Mouse (Mus musculus) midbrain, embryonic 11.5 days (tissue): ENCODE measurements around the gene Ap1s3. TPM values are rescaled to one million over a fixed set of nuclear protein-coding genes. Genes with fewer than 3 reads are reported as not detected.

Experiments used
- ATAC-seq: fragments of 200-750 bp; cut with Nextera tagmentation; 2 replicates; pipeline ENCODE4 v1.8.0; 2017; ENCODE audit warnings: moderate TSS enrichment, moderate library complexity; ENCODE audit not compliant: low FRiP score
- DNase-seq: peaks from one replicate; pipeline ENCODE4 v3.0.0; 2015; ENCODE audit warnings: low spot score; ENCODE audit errors: missing footprints
- H3K27ac ChIP-seq: fragments of 300-500 bp; sonication (generic); 2 replicates; pipeline ENCODE4 v1.5.1; 2014; ENCODE audit warnings: low read depth, low read length
- H3K27me3 ChIP-seq: fragments of 300-500 bp; sonication (generic); 2 replicates; pipeline ENCODE4 v1.6.1; 2014; ENCODE audit warnings: mild to moderate bottlenecking, low read length, moderate library complexity, mixed read lengths; ENCODE audit not compliant: control insufficient read depth, insufficient read depth
- H3K36me3 ChIP-seq: fragments of 300-500 bp; sonication (generic); 2 replicates; pipeline ENCODE4 v1.6.1; 2014; ENCODE audit warnings: mild to moderate bottlenecking, low read length, moderate library complexity, mixed read lengths; ENCODE audit not compliant: control insufficient read depth, insufficient read depth
- H3K4me1 ChIP-seq: fragments of 300-500 bp; sonication (generic); 2 replicates; pipeline ENCODE4 v1.6.1; 2014; ENCODE audit warnings: low read length; ENCODE audit not compliant: control insufficient read depth, insufficient read depth
- H3K4me2 ChIP-seq: fragments of 300-500 bp; sonication (generic); 2 replicates; pipeline ENCODE4 v1.6.1; 2014; ENCODE audit warnings: mild to moderate bottlenecking, moderate library complexity
- H3K4me3 ChIP-seq: fragments of 300-500 bp; sonication (generic); 2 replicates; pipeline ENCODE4 v1.5.1; 2014; ENCODE audit warnings: low read depth, low read length
- H3K9ac ChIP-seq: fragments of 300-500 bp; sonication (generic); 2 replicates; pipeline ENCODE4 v1.6.1; 2014; ENCODE audit warnings: low read length
- H3K9me3 ChIP-seq: fragments of 300-500 bp; sonication (generic); 2 replicates; pipeline ENCODE4 v1.6.1; 2016; ENCODE audit warnings: low read length; ENCODE audit not compliant: control insufficient read depth
- WGBS: fragments of 180-500 bp; shearing (Covaris S2); extraction: QIAGEN DNeasy Blood & Tissue Kit; methylation state at CpG from one replicate; pipeline ENCODE4 v1.1.7; 2014; 5-methylcytosine and 5-hydroxymethylcytosine counted together
- polyA plus RNA-seq: library from polyadenylated mRNA; unstranded; fragments of >200 nt; fragmentation: Nextera tagmentation; extraction: Ambion mirVana; gene quantifications from 2 replicates; pipeline ENCODE4 v1.2.1, GENCODE M21; 2014

Gene Ap1s3
- polyA plus RNA-seq, 1 experiment from 2014 or later, result 0.04 TPM

DNA sequence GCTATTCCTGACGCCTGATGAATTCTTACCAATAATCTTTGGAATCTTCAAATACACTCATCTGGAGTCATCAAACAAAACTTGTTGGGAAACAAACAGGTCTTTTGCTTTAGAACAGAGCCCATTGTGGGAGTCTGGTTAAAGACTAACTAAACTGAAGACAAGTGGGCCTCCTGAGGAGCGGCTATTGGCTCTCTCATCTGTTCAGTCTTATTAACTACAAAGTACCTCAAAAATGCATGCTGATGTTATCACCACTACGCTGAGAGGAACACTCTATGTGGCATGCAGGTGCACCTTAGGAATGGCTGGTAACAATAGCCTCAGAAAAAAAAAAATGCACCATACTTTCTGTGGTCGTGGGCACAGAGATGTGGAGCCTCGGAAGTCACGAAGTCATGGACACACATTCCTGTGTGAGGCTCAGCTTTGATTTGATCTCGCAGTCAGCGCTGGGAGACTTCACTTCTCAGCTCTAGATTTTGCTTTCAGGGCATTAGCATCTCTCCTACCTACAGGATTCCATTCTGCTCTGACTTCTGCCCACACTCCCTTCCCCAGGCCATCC is 6.4 kb upstream of the Ap1s3 start:
- no peak overlapping the region for H3K4me3 ChIP-seq
- no peaks in the 10 kb centered on the region for H3K4me1 ChIP-seq
- H3K27ac ChIP-seq, result no peak overlapping the region
- H3K9ac ChIP-seq, result no peak overlapping the region
- H3K9me3 ChIP-seq, result no peaks in the 10 kb centered on the region
- 84% methylated on average over 8 of the region's 8 CpGs for WGBS
- DNase-seq, result no peak
- H3K27me3 ChIP-seq, result no peaks in the 10 kb centered on the region
- H3K4me2 ChIP-seq, result no peak overlapping the region
- ATAC-seq, result no peak
- H3K36me3 ChIP-seq, result no peaks in the 10 kb centered on the region

DNA sequence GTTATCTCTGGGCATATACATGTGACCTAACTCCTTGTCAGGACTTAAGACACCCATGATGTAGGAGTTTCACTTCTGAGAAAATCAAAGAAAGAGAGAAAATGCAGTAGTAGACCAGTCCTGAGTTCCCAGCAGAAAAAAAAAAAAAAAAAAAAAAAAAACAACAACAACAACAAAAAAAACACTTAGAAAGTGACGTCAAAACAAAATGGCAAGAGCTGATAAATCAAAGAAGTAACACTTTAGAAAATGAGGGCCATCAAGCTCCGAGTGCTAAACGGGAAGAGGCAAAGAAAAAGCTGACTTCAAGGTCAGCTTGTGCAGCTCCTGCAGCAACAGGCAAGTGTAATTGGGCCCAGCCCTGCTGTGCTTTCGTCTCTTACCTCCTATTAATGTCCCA is 3.9 kb upstream of the Ap1s3 start:
- WGBS, result 79% methylated on average over 4 of the region's 4 CpGs
- DNase-seq (no peak), ATAC-seq (no peak)

DNA sequence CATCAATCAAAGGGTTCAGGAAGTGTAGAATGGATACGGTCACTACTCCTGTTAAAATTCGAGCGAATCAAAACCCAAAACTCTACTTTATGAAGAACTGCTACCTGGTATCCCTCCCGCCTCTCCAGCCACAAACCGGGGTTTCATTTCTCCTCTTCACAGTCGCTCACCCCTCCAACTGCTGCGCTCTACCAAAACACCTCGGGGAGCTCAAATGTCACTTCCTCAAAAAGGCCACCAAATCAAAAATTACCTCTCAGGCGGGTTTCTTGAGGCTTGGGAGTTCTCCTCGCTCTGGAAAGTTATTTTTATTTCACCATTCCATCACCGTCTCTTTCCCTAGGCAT is 603 bp downstream of the Ap1s3 start:
- DNase-seq (no peak), ATAC-seq (no peak)
- Histone ChIP-seq H3K27ac (no peak overlapping the region), H3K4me1 (peaks cover 3% of the 10 kb centered on the region), H3K9ac (peak overlapping the region; percentile 48; the same call in 1 of the 2 replicates), H3K27me3 (peaks cover 19% of the 10 kb centered on the region), H3K4me3 (peak overlapping the region; percentile 55), H3K9me3 (no peaks in the 10 kb centered on the region), H3K4me2 (peak overlapping the region; percentile 97), H3K36me3 (no peaks in the 10 kb centered on the region)
- 2% methylated on average over 11 of the region's 11 CpGs for WGBS

More for the DNA sequence above, 3.9 kb upstream of the Ap1s3 start:
- no peak overlapping the region for H3K4me3 ChIP-seq
- H3K27ac ChIP-seq, result no peak overlapping the region
- peaks cover 17% of the 10 kb centered on the region for H3K27me3 ChIP-seq
- peaks cover 3% of the 10 kb centered on the region for H3K4me1 ChIP-seq
- no peak overlapping the region for H3K4me2 ChIP-seq
- no peaks in the 10 kb centered on the region for H3K36me3 ChIP-seq
- no peak overlapping the region for H3K9ac ChIP-seq
- no peaks in the 10 kb centered on the region for H3K9me3 ChIP-seq

DNA sequence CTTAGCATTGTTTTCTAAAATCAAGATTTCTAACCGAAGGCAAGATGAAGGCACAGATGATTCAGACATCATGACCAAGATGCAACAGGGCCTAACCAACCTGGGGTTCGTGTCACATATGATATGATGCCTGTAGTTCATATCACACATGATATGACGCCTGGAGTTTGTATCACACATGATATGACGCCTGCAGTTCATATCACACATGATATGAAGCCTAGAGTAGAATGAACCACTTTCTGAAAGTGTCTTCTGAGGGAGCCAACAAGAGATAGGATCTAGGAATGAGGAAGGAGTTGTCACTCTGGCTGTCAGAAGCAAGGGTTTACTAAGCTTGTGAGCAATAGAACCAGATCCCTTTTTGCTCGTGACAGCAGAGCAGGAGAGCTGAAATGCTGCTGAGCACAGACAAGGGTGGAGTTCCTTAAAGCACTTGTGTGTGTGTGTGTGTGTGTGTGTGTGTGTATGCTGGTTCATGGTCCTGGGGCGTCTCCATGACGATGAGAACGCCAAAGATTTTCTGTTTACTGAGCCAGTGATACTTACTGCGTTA is 2.3 kb downstream of the Ap1s3 start:
- no peak overlapping the region for H3K9ac ChIP-seq
- no peak overlapping the region for H3K4me3 ChIP-seq
- peaks cover 3% of the 10 kb centered on the region for H3K4me1 ChIP-seq
- no peak for DNase-seq
- no peaks in the 10 kb centered on the region for H3K9me3 ChIP-seq
- no peak for ATAC-seq
- peaks cover 19% of the 10 kb centered on the region for H3K27me3 ChIP-seq
- H3K36me3 ChIP-seq, result no peaks in the 10 kb centered on the region
- 87% methylated on average over 9 of the region's 9 CpGs for WGBS
- no peak overlapping the region for H3K4me2 ChIP-seq
- H3K27ac ChIP-seq, result no peak overlapping the region

DNA sequence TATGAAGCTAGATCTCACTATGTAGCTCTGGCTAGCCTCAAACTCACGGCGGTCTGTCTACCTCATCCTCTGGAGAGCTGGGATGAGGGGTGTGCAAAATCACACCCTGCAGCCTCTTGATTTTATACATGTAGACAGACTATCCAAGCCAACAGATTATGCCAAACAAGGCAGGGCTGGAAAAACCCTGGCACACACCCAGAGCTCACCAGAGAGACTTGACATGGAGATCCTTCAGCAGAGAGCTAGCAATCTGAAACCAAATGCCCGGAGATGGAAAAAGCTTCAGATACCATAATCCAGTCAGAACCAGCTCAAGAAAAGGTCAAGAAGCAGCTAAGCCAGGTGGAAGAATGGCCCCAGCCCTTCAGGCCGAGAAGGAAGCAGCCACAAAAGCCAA is 6.9 kb downstream of the Ap1s3 start:
- WGBS, result 93% methylated on average over 4 of the region's 4 CpGs
- no peaks in the 10 kb centered on the region for H3K9me3 ChIP-seq
- no peak for DNase-seq
- H3K4me1 ChIP-seq, result no peaks in the 10 kb centered on the region
- H3K4me2 ChIP-seq, result no peak overlapping the region
- no peak overlapping the region for H3K9ac ChIP-seq
- no peaks in the 10 kb centered on the region for H3K36me3 ChIP-seq
- no peak overlapping the region for H3K4me3 ChIP-seq
- ATAC-seq, result no peak
- no peak overlapping the region for H3K27ac ChIP-seq
- no peaks in the 10 kb centered on the region for H3K27me3 ChIP-seq

GRCm38 (mm10) chr1:79659598-79659997 is 12.2 kb downstream of the Ap1s3 start:
- WGBS, result 85% methylated on average over 7 of the region's 7 CpGs
- no peak overlapping the region for H3K27ac ChIP-seq

DNA sequence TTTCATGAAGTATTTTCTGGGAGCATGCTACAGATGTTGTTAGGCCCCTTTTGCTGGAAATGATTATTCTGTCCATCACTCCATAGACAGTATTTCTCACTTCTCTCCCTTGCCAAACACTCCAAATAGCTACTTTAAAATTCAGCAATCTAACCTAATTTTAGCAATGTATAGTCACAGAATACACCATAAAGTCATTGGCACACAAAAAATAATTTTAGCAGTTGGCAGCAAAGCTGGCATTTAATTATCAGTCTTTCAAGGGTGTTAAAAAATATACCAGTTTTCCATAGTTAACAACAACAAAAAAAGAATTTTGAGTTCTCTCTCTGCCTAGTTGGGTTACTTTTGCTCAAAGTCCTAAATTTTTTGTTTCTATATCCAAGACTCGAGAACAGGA is 14.4 kb downstream of the Ap1s3 start:
- no peak for DNase-seq
- WGBS, result 79% methylated on average over 1 of the region's 1 CpGs
- Histone ChIP-seq H3K36me3 (no peaks in the 10 kb centered on the region), H3K4me1 (no peaks in the 10 kb centered on the region), H3K9me3 (no peaks in the 10 kb centered on the region), H3K27me3 (no peaks in the 10 kb centered on the region), H3K27ac (no peak overlapping the region), H3K9ac (no peak overlapping the region), H3K4me3 (no peak overlapping the region), H3K4me2 (no peak overlapping the region)
- no peak for ATAC-seq

More at GRCm38 (mm10) chr1:79659598-79659997, 12.2 kb downstream of the Ap1s3 start:
- H3K9ac ChIP-seq, result no peak overlapping the region
- no peaks in the 10 kb centered on the region for H3K27me3 ChIP-seq
- H3K4me1 ChIP-seq, result no peaks in the 10 kb centered on the region
- H3K4me3 ChIP-seq, result no peak overlapping the region
- H3K4me2 ChIP-seq, result no peak overlapping the region
- ATAC-seq (no peak), DNase-seq (no peak)
- H3K9me3 ChIP-seq, result no peaks in the 10 kb centered on the region
- no peaks in the 10 kb centered on the region for H3K36me3 ChIP-seq

GRCm38 (mm10) chr1:79655819-79656555 is 15.8 kb downstream of the Ap1s3 start:
- no peak overlapping the region for H3K4me2 ChIP-seq
- no peaks in the 10 kb centered on the region for H3K4me1 ChIP-seq
- DNase-seq (no peak), ATAC-seq (no peak)
- H3K9me3 ChIP-seq, result no peaks in the 10 kb centered on the region
- no peaks in the 10 kb centered on the region for H3K27me3 ChIP-seq
- WGBS, result 83% methylated on average over 4 of the region's 4 CpGs
- no peak overlapping the region for H3K4me3 ChIP-seq
- H3K27ac ChIP-seq, result no peak overlapping the region
- no peaks in the 10 kb centered on the region for H3K36me3 ChIP-seq
- H3K9ac ChIP-seq, result no peak overlapping the region

GRCm38 (mm10) chr1:79654948-79655347 is 16.8 kb downstream of the Ap1s3 start:
- DNase-seq, result no peak
- H3K9me3 ChIP-seq, result no peaks in the 10 kb centered on the region
- no peaks in the 10 kb centered on the region for H3K27me3 ChIP-seq
- no peaks in the 10 kb centered on the region for H3K4me1 ChIP-seq
- H3K9ac ChIP-seq, result no peak overlapping the region
- WGBS, result 98% methylated on average over 2 of the region's 2 CpGs
- ATAC-seq, result no peak
- no peaks in the 10 kb centered on the region for H3K36me3 ChIP-seq
- H3K27ac ChIP-seq, result no peak overlapping the region
- no peak overlapping the region for H3K4me3 ChIP-seq
- H3K4me2 ChIP-seq, result no peak overlapping the region
